Mouse (Mus musculus) brain, embryonic 14.5 days (tissue): Measurements from ENCODE around the gene Olfr1048. TPM values are rescaled to one million over a fixed set of nuclear protein-coding genes. Genes with fewer than 3 reads are reported as not detected.
"Not testable (repeated sequence)": the region's sequence is repeated elsewhere in the genome, so short reads cannot be mapped to it uniquely, and the experiment has no call there.

Source experiments
- DNase-seq: peaks from one replicate; pipeline ENCODE4 v3.0.0-alpha.2; 2011; ENCODE audit warnings: low read depth
- CTCF ChIP-seq: fragments of 200-500 bp; IDR thresholded peaks from 2 replicates; pipeline ENCODE4 v1.5.1; 2012; ENCODE audit warnings: inconsistent platforms, mild to moderate bottlenecking, moderate library complexity, borderline replicate concordance; ENCODE audit not compliant: insufficient read depth, insufficient read length; ENCODE audit errors: extremely low read depth
- POLR2A ChIP-seq: fragments of 200-500 bp; IDR thresholded peaks from 2 replicates; pipeline ENCODE4 v1.6.1; 2012; ENCODE audit warnings: mild to moderate bottlenecking, inconsistent platforms, borderline replicate concordance; ENCODE audit not compliant: poor library complexity, insufficient read depth, insufficient read length, severe bottlenecking; ENCODE audit errors: extremely low read depth
- polyA plus RNA-seq: library from polyadenylated mRNA; depleted of rRNA; stranded (reverse); fragments of >200 nt; gene quantifications from 2 replicates; pipeline ENCODE4 v1.2.3, GENCODE M21; 2012; rRNA removed

The Olfr1048 gene
- not detected in 2 replicates for polyA plus RNA-seq

GRCm38 (mm10) chr2:86240189-86240588 is at the start of gene Olfr1048:
Gene Olfr1048, minus strand, starts transcription at chr2:86240289.
- DNase-seq = no peak
- TF ChIP-seq POLR2A = no peak
- no peak for TF ChIP-seq CTCF

- not testable (repeated sequence) for DNase-seq
Measured at GRCm38 (mm10) chr2:86278988-86279387, 38.9 kb upstream of the Olfr1048 start, which contains the start of gene Olfr1051. Gene Olfr1051, minus strand, starts transcription at chr2:86279088.

GRCm38 (mm10) chr2:86258228-86258627 is 18.1 kb upstream of the Olfr1048 start, which contains the start of gene Olfr1049:
Gene Olfr1049, minus strand, starts transcription at chr2:86258328.
- DNase-seq = not testable (repeated sequence)

GRCm38 (mm10) chr2:86231301-86231700 is 8.8 kb downstream of the Olfr1048 start, which contains the start of gene Olfr1047:
Gene Olfr1047, minus strand, starts transcription at chr2:86231401.
- DNase-seq = no peak
- no peak for TF ChIP-seq CTCF
- no peak for TF ChIP-seq POLR2A

GRCm38 (mm10) chr2:86219214-86219613 is 20.9 kb downstream of the Olfr1048 start, which contains the start of gene Olfr1046:
Gene Olfr1046, minus strand, starts transcription at chr2:86219314.
- TF ChIP-seq CTCF = no peak
- TF ChIP-seq POLR2A = no peak
- DNase-seq = no peak

GRCm38 (mm10) chr2:86202909-86203308 is 37.2 kb downstream of the Olfr1048 start, which contains the start of gene Olfr1045:
Gene Olfr1045, minus strand, starts transcription at chr2:86203009.
- no peak for TF ChIP-seq CTCF
- no peak for TF ChIP-seq POLR2A
- no peak for DNase-seq

GRCm38 (mm10) chr2:86195863-86196262 is 44.2 kb downstream of the Olfr1048 start:
- DNase-seq = no peak
- TF ChIP-seq POLR2A = no peak
- no peak for TF ChIP-seq CTCF

GRCm38 (mm10) chr2:86185583-86185982 is 54.5 kb downstream of the Olfr1048 start, which contains the start of gene Olfr52:
Gene Olfr52, minus strand, starts transcription at chr2:86185683.
- DNase-seq = no peak
- no peak for TF ChIP-seq POLR2A
- no peak for TF ChIP-seq CTCF

Other genes starting within 250 kb of the Olfr1048 start
- gene Olfr1031, start 250.0 kb downstream of the Olfr1048 start, polyA plus RNA-seq = not detected in 2 replicates
- not detected in 2 replicates for gene Olfr1032, start 234.7 kb downstream of the Olfr1048 start, polyA plus RNA-seq
- gene Olfr1033, start 219.7 kb downstream of the Olfr1048 start, polyA plus RNA-seq = 0.04 and 0.06 TPM in 2 replicates
- gene Olfr1034, start 194.4 kb downstream of the Olfr1048 start, polyA plus RNA-seq = not detected in 2 replicates
- gene Olfr1036, start 166.3 kb downstream of the Olfr1048 start, polyA plus RNA-seq = not detected in 2 replicates
- not detected in 2 replicates for gene Olfr1037, start 152.9 kb downstream of the Olfr1048 start, polyA plus RNA-seq
- gene Olfr1039, start 104.4 kb downstream of the Olfr1048 start, polyA plus RNA-seq = not detected in 2 replicates
- gene Olfr1040, start 93.6 kb downstream of the Olfr1048 start, polyA plus RNA-seq = not detected in 2 replicates
- not detected in 2 replicates for gene Olfr1042, start 78.5 kb downstream of the Olfr1048 start, polyA plus RNA-seq
- not detected in 2 replicates for gene Olfr1043, start 72.8 kb downstream of the Olfr1048 start, polyA plus RNA-seq
- not detected in 2 replicates for gene Olfr1044, start 62.5 kb downstream of the Olfr1048 start, polyA plus RNA-seq
- not detected in 2 replicates for gene Olfr52, start 54.6 kb downstream of the Olfr1048 start, polyA plus RNA-seq
- not detected in 2 replicates for gene Olfr1045, start 37.3 kb downstream of the Olfr1048 start, polyA plus RNA-seq
- gene Olfr1046, start 21.0 kb downstream of the Olfr1048 start, polyA plus RNA-seq = not detected in 2 replicates
- not detected in 2 replicates for gene Olfr1047, start 8.9 kb downstream of the Olfr1048 start, polyA plus RNA-seq
- gene Olfr1049, start 18.0 kb upstream of the Olfr1048 start, polyA plus RNA-seq = not detected in 2 replicates
- gene Olfr1051, start 38.8 kb upstream of the Olfr1048 start, polyA plus RNA-seq = not detected in 2 replicates
- not detected in 2 replicates for gene Olfr1052, start 52.2 kb upstream of the Olfr1048 start, polyA plus RNA-seq
- not detected in 2 replicates for gene Olfr1053, start 75.0 kb upstream of the Olfr1048 start, polyA plus RNA-seq
- not detected in 2 replicates for gene Olfr1054, start 95.1 kb upstream of the Olfr1048 start, polyA plus RNA-seq
- not detected in 2 replicates for gene Olfr1055, start 110.0 kb upstream of the Olfr1048 start, polyA plus RNA-seq
- gene Olfr1056, start 122.2 kb upstream of the Olfr1048 start, polyA plus RNA-seq = not detected in 2 replicates
- gene Olfr1057, start 138.1 kb upstream of the Olfr1048 start, polyA plus RNA-seq = not detected in 2 replicates
- not detected in 2 replicates for gene Olfr1058, start 148.3 kb upstream of the Olfr1048 start, polyA plus RNA-seq
- not detected in 2 replicates for gene Olfr1061, start 173.8 kb upstream of the Olfr1048 start, polyA plus RNA-seq
- gene Olfr1062, start 186.5 kb upstream of the Olfr1048 start, polyA plus RNA-seq = not detected in 2 replicates
- gene Olfr1065, start 210.3 kb upstream of the Olfr1048 start, polyA plus RNA-seq = not detected in 2 replicates
- gene Olfr1066, start 216.0 kb upstream of the Olfr1048 start, polyA plus RNA-seq = not detected in 2 replicates
- gene Olfr228, start 247.1 kb upstream of the Olfr1048 start, polyA plus RNA-seq = not detected in 2 replicates